Mouse (Mus musculus): ENCODE measurements at regions not wholly inside any gene's neighbourhood (a gene's known extent, or its start where the extent isn't known, plus 50 kb on each side); places are given as distances from the start of the nearest gene placed in this dataset.
A peak's percentile ranks its signal among the peaks of the same experiment; 100 is the strongest.
"Not testable (repeated sequence)": the region's sequence is repeated elsewhere in the genome, so short reads cannot be mapped to it uniquely, and the experiment has no call there.

GRCm38 (mm10) chr14:53590601-53591000, 663.3 kb downstream of the Dad1 start:
- not testable (repeated sequence) for DNase-seq (ENCODE audit: low spot score in 2 of 2)

DNA sequence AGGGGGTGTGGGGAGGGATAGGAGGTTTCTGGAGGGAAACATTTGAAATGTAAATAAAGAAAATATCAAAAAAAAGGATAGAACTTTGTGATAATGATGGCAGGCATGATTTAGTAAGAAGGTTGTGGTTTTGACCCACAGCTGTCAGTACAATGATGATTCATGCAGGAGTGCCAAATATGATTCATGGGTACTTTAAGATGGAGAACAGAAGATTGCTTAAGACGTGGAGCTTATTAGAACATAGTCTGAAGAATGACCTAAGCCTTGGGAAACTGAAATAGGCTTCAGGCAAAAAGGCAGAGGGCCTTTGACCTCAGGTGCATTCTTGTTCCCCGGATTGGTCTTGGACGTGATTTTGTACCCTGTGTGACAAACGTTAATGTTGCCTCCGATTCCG, 671.4 kb downstream of the Dad1 start:
- not testable (repeated sequence) for DNase-seq (ENCODE audit: low spot score in 2 of 2)

GRCm38 (mm10) chr14:53581734-53582133, 672.2 kb downstream of the Dad1 start:
- DNase-seq (ENCODE audit: low spot score in 2 of 2) = peak in 1 of 2 experiments; percentile 3

DNA sequence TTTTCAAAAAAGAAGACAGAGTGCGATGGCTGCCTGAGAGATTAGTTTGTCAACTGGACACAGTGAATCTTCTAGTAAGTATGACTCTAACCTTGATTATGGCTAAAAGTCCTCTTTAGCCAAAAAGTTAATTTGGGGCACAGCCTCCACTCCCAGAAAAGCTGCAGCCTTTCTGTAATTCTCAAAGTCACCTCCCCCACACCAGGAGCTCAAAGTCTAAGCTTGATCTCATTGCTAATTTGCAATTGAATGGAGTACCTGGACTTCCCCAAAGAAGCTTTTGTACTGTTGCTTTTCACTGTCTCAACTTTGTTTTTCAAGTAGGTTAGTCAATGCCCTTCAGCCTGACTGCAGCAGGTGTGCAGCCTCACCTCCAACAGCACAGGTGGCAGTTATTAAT, 677.0 kb downstream of the Dad1 start:
- DNase-seq (ENCODE audit: low spot score in 2 of 2) = not testable (repeated sequence)

- DNase-seq (ENCODE audit: low spot score in 2 of 2) = not testable (repeated sequence)
Observed at GRCm38 (mm10) chr14:53572701-53573100, 681.2 kb downstream of the Dad1 start.

DNA sequence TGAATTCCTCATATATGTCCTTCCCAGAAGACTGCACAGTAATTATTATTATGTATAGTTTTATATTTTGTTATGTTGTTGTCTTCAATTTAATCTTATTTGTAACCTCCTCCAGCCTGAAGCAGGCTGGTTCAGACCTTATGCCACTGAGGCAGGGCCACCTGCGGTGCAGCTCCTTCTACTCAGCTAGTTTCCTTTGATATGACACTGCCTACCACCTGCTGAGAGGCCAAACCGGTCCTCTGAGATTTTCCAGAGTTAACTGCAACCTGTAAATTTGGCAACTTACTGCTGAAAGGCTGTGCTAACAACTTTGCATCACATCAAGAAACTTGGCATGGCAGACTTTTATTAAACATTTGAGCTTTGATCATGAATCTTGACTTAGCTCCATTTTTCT, 691.3 kb downstream of the Dad1 start:
- no peak for DNase-seq (ENCODE audit: low spot score in 2 of 2)

GRCm38 (mm10) chr14:53560146-53560545, 693.8 kb downstream of the Dad1 start:
- not testable (repeated sequence) for DNase-seq (ENCODE audit: low spot score in 2 of 2)

GRCm38 (mm10) chr14:53559386-53559920, 694.5 kb downstream of the Dad1 start:
- not testable (repeated sequence) for DNase-seq (ENCODE audit: low spot score in 2 of 2)

DNA sequence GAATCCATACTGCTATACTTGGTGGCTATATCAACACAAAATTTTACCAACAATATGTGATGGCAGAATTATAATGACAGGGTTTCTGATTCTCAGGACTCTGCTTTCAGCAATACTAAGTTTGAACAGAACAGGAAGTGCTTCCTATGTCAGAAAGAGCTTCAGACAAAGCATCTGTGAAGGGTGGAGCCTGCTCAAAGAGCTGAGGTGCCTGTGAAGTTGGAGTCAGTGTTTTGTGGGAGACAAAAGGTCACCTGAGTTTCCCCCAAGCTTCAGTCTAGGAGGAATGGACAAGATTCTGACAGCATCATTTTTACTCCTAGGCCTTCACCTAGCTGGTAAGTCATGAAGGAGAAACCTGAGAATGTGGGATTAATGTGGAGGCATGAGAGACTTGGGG, 700.1 kb downstream of the Dad1 start:
- no peak for DNase-seq (ENCODE audit: low spot score in 2 of 2)

- DNase-seq (ENCODE audit: low spot score in 2 of 2) = not testable (repeated sequence)
Observed at GRCm38 (mm10) chr14:53547365-53547764, 706.5 kb downstream of the Dad1 start.

DNA sequence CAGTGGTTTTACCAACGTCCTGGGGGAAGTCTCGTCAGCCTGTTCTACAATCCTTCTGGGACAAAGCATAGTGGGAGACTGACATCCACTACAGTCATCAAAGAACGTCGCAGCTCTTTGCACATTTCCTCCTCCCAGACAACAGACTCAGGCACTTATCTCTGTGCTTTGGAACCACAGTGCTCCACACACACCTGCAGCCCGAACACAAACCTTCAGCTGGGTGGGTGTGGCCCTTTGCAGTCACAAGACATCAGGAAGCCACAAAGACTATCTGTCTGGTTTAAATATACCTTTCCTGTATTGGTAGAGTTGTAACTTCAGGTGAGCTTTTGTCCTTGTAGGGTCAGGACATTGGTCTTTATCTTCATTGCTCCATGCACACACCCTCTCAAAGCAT, 708.6 kb downstream of the Dad1 start:
- no peak for DNase-seq (ENCODE audit: low spot score in 2 of 2)

DNA sequence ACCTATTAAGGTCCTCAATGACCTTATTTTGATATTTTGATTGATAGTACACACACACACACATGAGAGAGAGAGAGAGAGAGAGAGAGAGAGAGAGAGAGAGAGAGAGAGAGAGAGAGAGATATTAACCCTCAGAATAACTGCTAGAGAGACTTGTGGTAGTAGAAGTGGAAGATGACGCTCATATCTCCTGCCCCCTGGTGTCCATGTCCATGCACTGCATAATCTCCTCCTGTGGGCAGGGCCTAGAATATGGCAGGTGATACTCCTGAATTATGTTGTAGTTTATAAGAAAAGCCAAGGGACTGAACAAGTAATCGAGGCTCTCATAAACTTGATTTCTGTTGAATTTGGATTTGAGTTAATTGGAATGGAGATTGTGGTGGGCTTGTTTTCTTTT, 712.3 kb downstream of the Dad1 start:
- not testable (repeated sequence) for DNase-seq (ENCODE audit: low spot score in 2 of 2)

DNA sequence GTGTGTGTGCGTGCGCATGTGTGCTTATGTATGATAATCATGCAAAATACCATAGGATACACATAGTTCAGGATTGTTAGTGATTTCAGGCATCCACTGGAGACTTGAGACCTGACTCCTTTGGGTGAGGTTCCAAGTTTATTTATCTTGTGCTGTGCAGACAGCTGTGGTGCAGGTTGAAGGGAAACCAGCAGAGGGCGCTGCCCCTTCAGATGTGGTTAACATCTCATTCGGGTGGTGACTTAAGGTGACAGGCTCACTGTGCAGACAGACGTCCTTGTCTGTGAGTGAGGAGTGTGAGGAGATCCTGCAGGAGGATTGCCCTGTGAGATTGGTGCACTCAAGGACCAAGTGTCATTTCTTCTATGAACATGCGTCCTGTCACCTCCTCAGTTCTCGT, 716.0 kb downstream of the Dad1 start:
- not testable (repeated sequence) for DNase-seq (ENCODE audit: low spot score in 2 of 2)

GRCm38 (mm10) chr14:53523430-53523829, 730.5 kb downstream of the Dad1 start:
- not testable (repeated sequence) for DNase-seq (ENCODE audit: low spot score in 2 of 2)

DNA sequence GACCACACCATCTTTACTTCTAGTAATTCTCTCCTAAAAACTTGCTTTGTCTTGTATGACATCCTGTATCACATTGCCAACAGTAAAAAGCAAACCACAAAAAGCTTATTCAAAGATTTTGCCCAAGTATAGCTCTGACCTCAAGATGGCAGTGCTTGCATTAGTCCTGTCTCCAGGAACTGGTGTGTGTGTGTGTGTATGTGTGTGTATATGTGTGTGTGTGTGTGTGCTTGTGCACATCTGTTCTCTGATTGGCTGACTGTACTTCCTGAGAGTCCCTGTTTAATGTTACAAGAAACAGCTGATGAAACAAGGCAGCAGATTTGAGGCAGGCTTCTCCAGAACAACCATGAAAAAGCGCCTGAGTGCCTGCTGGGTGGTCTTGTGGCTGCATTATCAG, 735.0 kb downstream of the Dad1 start:
- not testable (repeated sequence) for DNase-seq (ENCODE audit: low spot score in 2 of 2)

- not testable (repeated sequence) for DNase-seq (ENCODE audit: low spot score in 2 of 2)
Observed at GRCm38 (mm10) chr14:53516623-53517238, 737.2 kb downstream of the Dad1 start.

DNA sequence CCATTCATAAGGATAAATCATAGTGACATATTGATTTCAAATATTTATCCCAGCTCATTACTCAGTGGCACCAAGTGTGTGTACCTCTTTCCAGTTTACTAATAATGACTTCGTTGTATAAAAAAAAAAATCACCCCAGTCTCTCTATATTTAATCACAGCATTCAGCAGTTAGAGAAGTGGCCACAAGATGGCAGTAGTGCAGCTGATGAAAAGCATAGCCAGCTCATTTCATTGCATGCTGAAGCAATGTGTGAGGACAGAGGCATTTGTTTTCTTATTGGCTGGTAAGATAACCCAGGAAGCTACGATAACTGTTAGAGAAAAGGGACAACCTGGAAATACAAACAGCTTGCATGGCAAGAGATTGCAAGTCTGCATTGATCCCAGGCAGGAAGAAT, 748.5 kb downstream of the Dad1 start:
- peak in 1 of 2 experiments; percentile 19 for DNase-seq (ENCODE audit: low spot score in 2 of 2)

- not testable (repeated sequence) for DNase-seq (ENCODE audit: low spot score in 2 of 2)
Observed at GRCm38 (mm10) chr14:53488383-53488782, 765.5 kb downstream of the Dad1 start.

DNA sequence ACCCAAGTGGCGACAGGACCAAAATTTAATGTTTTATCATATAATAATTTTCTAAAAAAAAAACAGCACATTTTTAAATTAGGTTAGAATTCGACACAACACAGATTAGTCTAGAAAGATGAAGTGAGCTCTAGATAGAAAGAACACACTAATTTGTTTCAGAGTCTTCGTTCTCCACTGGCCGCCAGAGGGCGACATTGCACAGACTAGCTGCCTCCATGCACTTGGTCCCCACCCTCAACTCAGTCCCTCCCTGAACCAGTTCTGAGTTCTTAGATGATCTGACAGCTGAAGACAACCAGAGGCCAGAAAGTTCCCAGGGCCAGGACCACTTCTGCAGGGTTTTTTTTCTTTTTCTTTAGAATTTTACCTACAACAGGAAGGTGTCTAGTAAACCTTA, 766.3 kb downstream of the Dad1 start:
- DNase-seq (ENCODE audit: low spot score in 2 of 2) = not testable (repeated sequence)

- DNase-seq (ENCODE audit: low spot score in 2 of 2) = not testable (repeated sequence)
Observed at GRCm38 (mm10) chr14:53474170-53474569, 779.7 kb downstream of the Dad1 start.

DNA sequence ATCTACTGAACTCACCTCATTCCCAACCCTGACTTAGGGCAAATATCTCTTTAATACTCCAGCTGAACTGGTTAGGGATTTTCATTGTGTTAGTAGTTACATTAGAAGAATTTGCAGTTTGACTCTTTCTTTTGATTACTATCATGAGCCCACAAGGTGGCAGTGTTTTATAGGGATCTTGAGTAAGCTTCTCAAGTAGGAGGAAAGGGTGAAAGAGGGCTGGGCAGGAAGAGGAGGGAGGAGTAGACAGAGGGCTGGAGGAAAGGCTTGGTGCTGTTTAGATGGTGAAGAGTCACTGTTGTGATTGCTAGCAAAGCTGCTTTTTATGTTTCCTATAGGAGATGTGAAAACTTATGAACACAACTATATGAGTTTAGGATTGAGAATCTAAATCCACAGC, 793.1 kb downstream of the Dad1 start:
- not testable (repeated sequence) for DNase-seq (ENCODE audit: low spot score in 2 of 2)

GRCm38 (mm10) chr14:53454001-53454400, 799.9 kb downstream of the Dad1 start:
- DNase-seq (ENCODE audit: low spot score in 2 of 2) = no peak

- DNase-seq (ENCODE audit: low spot score in 2 of 2) = not testable (repeated sequence)
Observed at GRCm38 (mm10) chr14:53439643-53440042, 814.3 kb downstream of the Dad1 start.

DNA sequence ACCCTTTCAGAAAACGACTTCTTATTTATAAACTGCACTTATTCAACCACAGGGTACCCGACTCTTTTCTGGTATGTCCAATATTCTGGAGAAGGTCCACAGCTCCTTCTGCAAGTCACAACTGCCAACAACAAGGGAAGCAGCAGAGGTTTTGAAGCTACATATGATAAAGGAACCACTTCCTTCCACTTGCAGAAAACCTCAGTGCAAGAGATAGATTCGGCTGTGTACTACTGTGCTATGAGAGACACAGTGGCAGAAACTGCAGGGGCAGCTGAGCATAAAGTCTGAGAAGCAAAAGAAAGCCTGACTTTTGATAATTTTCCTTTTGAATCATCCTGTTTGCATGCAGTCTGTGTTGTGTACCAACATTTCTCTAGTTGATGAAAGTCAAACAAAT, 823.8 kb downstream of the Dad1 start:
- DNase-seq (ENCODE audit: low spot score in 2 of 2) = not testable (repeated sequence)
